Comparison of ENCODE assay signal across 12 mouse cellular contexts in the genomic region with DNA sequence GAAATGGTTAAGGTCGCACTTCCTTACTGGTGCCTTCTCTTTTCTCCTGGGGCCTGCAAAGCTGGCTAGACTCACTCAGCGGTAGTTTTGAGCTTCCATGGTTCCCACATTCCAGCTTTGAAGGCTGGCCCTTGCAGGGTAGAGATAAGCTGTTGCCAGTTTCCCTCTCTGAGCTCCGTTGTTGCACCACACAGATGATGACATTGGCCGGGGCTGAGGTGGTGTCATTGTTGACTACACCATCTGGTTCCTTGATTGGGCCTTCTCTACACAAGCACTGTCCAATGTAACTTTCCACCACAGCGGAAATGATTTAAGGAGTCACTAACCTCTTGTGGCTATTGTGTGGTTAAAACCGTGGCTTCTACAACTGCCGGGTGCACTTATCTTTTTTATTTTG. TPM values are rescaled to one million over a fixed set of nuclear protein-coding genes. Genes with fewer than 3 reads are reported as not detected.
DNase-seq lines count a peak whose midpoint lies in the region; ATAC-seq and TF ChIP-seq lines count a peak whose summit lies in the region.
"Had no signal": no experiment of that assay in that cellular context is flagged by ENCODE, and none has a peak within 500 bp of the region (broad histone marks: within the 10 kb centered on the region; RNA-seq: fewer than 3 reads in every experiment).

No protein-coding gene starts in this region.

- H3K9ac ChIP-seq in liver, adult 2 months (ENCODE audit: low read depth, low read length) = no peak overlapping the region
- no peak overlapping the region for H3K9ac ChIP-seq in liver, embryonic 12.5 days
- H3K9ac ChIP-seq: embryonic facial prominence, embryonic 12.5 days; forebrain, postnatal 0 days; hindbrain, embryonic 14.5 days had no signal

- H3K36me3 ChIP-seq in liver, adult 2 months (ENCODE audit: control insufficient read depth, insufficient read depth, low read length) = no peaks in the 10 kb centered on the region
- no peaks in the 10 kb centered on the region for H3K36me3 ChIP-seq in liver, embryonic 12.5 days
- H3K36me3 ChIP-seq: embryonic facial prominence, embryonic 12.5 days had no signal

- H3K79me2 ChIP-seq in liver, adult 2 months (ENCODE audit: control insufficient read depth, insufficient read depth, low read length) = no peaks in the 10 kb centered on the region

- no peaks in the 10 kb centered on the region for H3K4me1 ChIP-seq in liver, adult 2 months (ENCODE audit: control insufficient read depth, insufficient read depth, low read length)
- peaks cover 18% of the 10 kb centered on the region for H3K4me1 ChIP-seq in liver, embryonic 12.5 days

- no peak for ATAC-seq in liver, embryonic 12.5 days
- ATAC-seq: forebrain, postnatal 0 days had no signal

- H3K27ac ChIP-seq in liver, adult 2 months (replicated peaks; ENCODE audit: insufficient read depth, low read depth, low read length) = no peak overlapping the region
- H3K27ac ChIP-seq in liver, embryonic 12.5 days = no peak overlapping the region
- H3K27ac ChIP-seq: embryonic facial prominence, embryonic 12.5 days; hindbrain, embryonic 14.5 days had no signal

- WGBS in liver, adult 2 months = 47% methylated on average over 7 of the region's 7 CpGs
- 22% methylated on average over 7 of the region's 7 CpGs for WGBS in liver, embryonic 12.5 days (ENCODE audit: insufficient replicate concordance)

- H3K4me2 ChIP-seq in liver, embryonic 12.5 days = no peak overlapping the region

- intact Hi-C loops in heart, postnatal 36 days (cut with DNase I) = loop anchor here (1.0 kb wide), 1 partner anchor 97 kb away; no protein-coding TSS in a partner anchor

- no peak overlapping the region for H3K4me3 ChIP-seq in liver, adult 2 months (ENCODE audit: insufficient read depth, low read depth, low read length)
- H3K4me3 ChIP-seq in liver, embryonic 12.5 days = no peak overlapping the region
- H3K4me3 ChIP-seq: embryonic facial prominence, embryonic 12.5 days had no signal

- TF ChIP-seq CTCF in liver, adult 2 months (IDR thresholded peaks at IDR 0.05; ENCODE audit: low read depth, low read length) = no peak

- peak; percentile 31 for DNase-seq in liver, adult 2 months (ENCODE audit: extremely low read depth, low read depth, low spot score)
- DNase-seq in adrenal gland, postnatal 25 days = peak; percentile 52
- peak; percentile 49 to 54 for DNase-seq in heart, postnatal 36 days
- peak; percentile 49 to 51 for DNase-seq in monocyte, adult 2 months (ENCODE audit: low read depth in 1 of 2, low spot score in 2 of 2)
- no peak for DNase-seq in cerebellum, adult 8-10 months
- DNase-seq in c-Kit-positive CD71-positive TER-119-positive erythroid progenitor cells, embryonic 14.5 days (ENCODE audit: low spot score) = no peak
- no peak for DNase-seq in urinary bladder, adult 18-20 months (ENCODE audit: low spot score in 2 of 2)

- H3K27me3 ChIP-seq in liver, adult 2 months (ENCODE audit: control insufficient read depth, insufficient read depth, low read length) = peaks cover 18% of the 10 kb centered on the region
- H3K27me3 ChIP-seq in liver, embryonic 12.5 days (replicated peaks) = peaks cover 93% of the 10 kb centered on the region

- TF ChIP-seq POLR2A in liver, adult 2 months (IDR thresholded peaks at IDR 0.05; ENCODE audit: extremely low read depth, insufficient read depth, low read length) = no peak

- no peaks in the 10 kb centered on the region for H3K9me3 ChIP-seq in liver, embryonic 12.5 days (replicated peaks)
- H3K9me3 ChIP-seq: embryonic facial prominence, embryonic 12.5 days had no signal

RNA-seq across cellular contexts. Expression of a gene that starts 2.0 kb away (rescaled TPM):
- not detected in 2 replicates for total RNA-seq in liver, adult 2 months (2014; rRNA removed)
- polyA plus RNA-seq in liver, adult 2 months (2012; rRNA removed) = not detected in 2 replicates
- not detected in 2 replicates for polyA plus RNA-seq in liver, embryonic 12.5 days (2016; fragmentation: Nextera tagmentation; extraction: Ambion mirVana)
- total RNA-seq in adrenal gland, postnatal 25 days (2021) = 2.4 and 7.8 TPM in 2 replicates
- total RNA-seq in heart, postnatal 36 days (2021) = 1 to 10 TPM in 1 of 2 experiments, under 1 TPM in 1; 0.75 to 1.5 TPM
- polyA plus RNA-seq: liver, embryonic 16.5 days had no signal

RNA-seq across cellular contexts. Expression of a gene that starts 52.7 kb away (rescaled TPM):
- total RNA-seq in liver, adult 2 months (2014; rRNA removed) = 0.74 and 1.1 TPM in 2 replicates
- polyA plus RNA-seq in liver, adult 2 months (2012; rRNA removed) = 1.2 and 2.3 TPM in 2 replicates
- polyA plus RNA-seq in liver, embryonic 12.5 days (2016; fragmentation: Nextera tagmentation; extraction: Ambion mirVana) = 11.0 and 11.7 TPM in 2 replicates
- total RNA-seq in adrenal gland, postnatal 25 days (2021) = 11.9 and 14.5 TPM in 2 replicates
- 10 to 100 TPM; 11.2 to 11.8 TPM for total RNA-seq in heart, postnatal 36 days (2021)

Comparison
In these comparisons a context has a peak if more than half of its experiments do, and no peak if none do; other contexts are left out.
1. DNase-seq: peak in liver, adult 2 months (single experiment), adrenal gland, postnatal 25 days (single experiment), heart, postnatal 36 days (2 of 2) and monocyte, adult 2 months (2 of 2); none in cerebellum, adult 8-10 months (single experiment), c-Kit-positive CD71-positive TER-119-positive erythroid progenitor cells, embryonic 14.5 days (single experiment) and urinary bladder, adult 18-20 months (0 of 2).